Mouse (Mus musculus) G1E (cell line): ENCODE measurements around the gene Pola2.

ENCODE experiments used
- CTCF ChIP-seq: IDR thresholded peaks from 2 replicates; pipeline ENCODE4 v1.5.1; 2012; ENCODE audit warnings: low read depth, low read length, inconsistent platforms, mixed read lengths
- GATA1 ChIP-seq: IDR thresholded peaks from 2 replicates; pipeline ENCODE4 v1.6.1; 2012; ENCODE audit warnings: borderline replicate concordance, low read length, inconsistent platforms, mixed read lengths
- TAL1 ChIP-seq: conservative IDR thresholded peaks from 2 replicates; pipeline ENCODE4 v1.6.1; 2012; ENCODE audit warnings: low read depth, low read length, inconsistent platforms, mixed read lengths

GRCm38 (mm10) chr19:5965910-5966309 lies 1.9 kb upstream of the Pola2 start:
- TF ChIP-seq CTCF, result no peak
- no peak for TF ChIP-seq GATA1
- no peak for TF ChIP-seq TAL1
